1 mouse cellular context compared by ENCODE assay signal in the genomic region with DNA sequence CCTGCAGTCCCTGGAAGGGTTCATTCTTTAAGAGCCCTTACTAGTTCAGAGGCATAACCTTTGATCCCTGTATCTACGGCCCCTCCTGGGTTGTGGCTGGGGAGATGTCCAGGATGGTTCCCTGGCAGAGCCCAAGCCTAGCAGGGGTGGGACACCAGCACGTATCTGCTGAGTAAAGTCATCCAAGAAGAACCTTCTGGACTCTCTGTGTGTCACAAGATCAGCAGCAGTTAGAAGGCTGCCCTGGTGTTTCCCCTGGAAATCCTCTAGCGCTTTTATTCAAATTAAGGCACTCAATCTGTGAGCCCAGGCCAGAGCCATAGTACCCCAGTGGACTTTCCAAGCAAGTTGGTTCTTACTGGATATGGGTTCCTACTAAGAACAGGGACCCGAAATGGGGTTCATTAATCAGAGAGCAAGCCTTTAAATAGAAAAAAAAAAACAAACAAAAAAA.
TF ChIP-seq lines count a peak whose summit lies in the region.

No protein-coding gene starts in this region.

TF ChIP-seq in CH12.LX, 34 proteins besides CTCF, POLR2A, EP300 and RAD21 (continued from another document):
- no peak for TF ChIP-seq PAX5 (IDR thresholded peaks at IDR 0.05; ENCODE audit: low read length)
- 0 out of 2 replicates have a peak, but pooled peaks have one; percentile 56 for TF ChIP-seq MAZ (IDR thresholded peaks at IDR 0.05; ENCODE audit: low read depth, low read length)
- peak; percentile 95 for TF ChIP-seq TCF12 (IDR thresholded peaks at IDR 0.05; ENCODE audit: low read depth, low read length)
- peak; percentile 52 for TF ChIP-seq NELFE (IDR thresholded peaks at IDR 0.05; ENCODE audit: low read depth, low read length)
- TF ChIP-seq USF1 (IDR thresholded peaks at IDR 0.05; ENCODE audit: low read depth, low read length): peak; percentile 2; the same call in 1 of the 2 replicates
- TF ChIP-seq UBTF (IDR thresholded peaks at IDR 0.05; ENCODE audit: low read depth, low read length): 0 out of 2 replicates have a peak, but pooled peaks have one; percentile 66
- peak; percentile 87 for TF ChIP-seq ZNF384 (IDR thresholded peaks at IDR 0.05; ENCODE audit: low read depth, low read length)
- TF ChIP-seq IRF4 (IDR thresholded peaks at IDR 0.05; ENCODE audit: low read depth, low read length): peak; percentile 82
- 0 out of 2 replicates have a peak, but pooled peaks have one; percentile 51 for TF ChIP-seq JUN (IDR thresholded peaks at IDR 0.05; ENCODE audit: insufficient read depth, low read depth, low read length)
- peak; percentile 54; the same call in 1 of the 2 replicates for TF ChIP-seq E2F4 (IDR thresholded peaks at IDR 0.05; ENCODE audit: insufficient replicate concordance, low read depth, low read length)
- TF ChIP-seq JUND (conservative IDR thresholded peaks at IDR 0.05; ENCODE audit: low read depth, low read length): peak; percentile 70
- peak; percentile 82; the same call in 1 of the 2 replicates for TF ChIP-seq SIN3A (IDR thresholded peaks at IDR 0.05; ENCODE audit: low read length)
- peak; percentile 79 for TF ChIP-seq RCOR1 (conservative IDR thresholded peaks at IDR 0.05; ENCODE audit: low read depth, low read length)
